Mouse (Mus musculus) midbrain, embryonic 13.5 days (tissue): ENCODE data around the gene Epo. TPM values are rescaled to one million over a fixed set of nuclear protein-coding genes. Genes with fewer than 3 reads are reported as not detected.

Source experiments
- ATAC-seq: fragments of 200-750 bp; cut with Nextera tagmentation; 2 replicates; pipeline ENCODE4 v1.8.0; 2017; ENCODE audit warnings: mild to moderate bottlenecking, moderate TSS enrichment, moderate library complexity
- H3K27ac ChIP-seq: fragments of 300-500 bp; sonication (generic); 2 replicates; pipeline ENCODE4 v1.5.1; 2015; ENCODE audit warnings: inconsistent platforms, mild to moderate bottlenecking, moderate library complexity
- H3K27me3 ChIP-seq: fragments of 300-500 bp; sonication (generic); 2 replicates; pipeline ENCODE4 v1.6.1; 2015; ENCODE audit warnings: mild to moderate bottlenecking, inconsistent platforms
- H3K36me3 ChIP-seq: fragments of 300-500 bp; sonication (generic); 2 replicates; pipeline ENCODE4 v1.6.1; 2015; ENCODE audit warnings: mild to moderate bottlenecking, inconsistent platforms
- H3K4me1 ChIP-seq: fragments of 300-500 bp; sonication (generic); replicated peaks from 2 replicates; pipeline ENCODE4 v1.6.1; 2015; ENCODE audit warnings: inconsistent platforms
- H3K4me2 ChIP-seq: fragments of 300-500 bp; sonication (generic); replicated peaks from 2 replicates; pipeline ENCODE4 v1.6.1; 2015; ENCODE audit warnings: moderate library complexity, mild to moderate bottlenecking, inconsistent platforms
- H3K4me3 ChIP-seq: fragments of 300-500 bp; sonication (generic); replicated peaks from 2 replicates; pipeline ENCODE4 v1.5.1; 2015; ENCODE audit warnings: mild to moderate bottlenecking, inconsistent platforms
- H3K9ac ChIP-seq: fragments of 300-500 bp; sonication (generic); replicated peaks from 2 replicates; pipeline ENCODE4 v1.6.1; 2015; ENCODE audit warnings: mild to moderate bottlenecking, inconsistent platforms
- H3K9me3 ChIP-seq: fragments of 300-500 bp; sonication (generic); 2 replicates; pipeline ENCODE4 v1.6.1; 2016; ENCODE audit warnings: mild to moderate bottlenecking, inconsistent platforms
- WGBS: fragments of 180-500 bp; shearing (Covaris S2); methylation state at CpG from one replicate; pipeline ENCODE4 v1.1.7; 2015; 5-methylcytosine and 5-hydroxymethylcytosine counted together
- polyA plus RNA-seq: library from polyadenylated mRNA; unstranded; fragments of >200 nt; fragmentation: Nextera tagmentation; extraction: Ambion mirVana; gene quantifications from 2 replicates; pipeline ENCODE4 v1.2.1, GENCODE M21; 2015

Epo gene
- polyA plus RNA-seq, 1 experiment from 2014 or later = not detected

DNA sequence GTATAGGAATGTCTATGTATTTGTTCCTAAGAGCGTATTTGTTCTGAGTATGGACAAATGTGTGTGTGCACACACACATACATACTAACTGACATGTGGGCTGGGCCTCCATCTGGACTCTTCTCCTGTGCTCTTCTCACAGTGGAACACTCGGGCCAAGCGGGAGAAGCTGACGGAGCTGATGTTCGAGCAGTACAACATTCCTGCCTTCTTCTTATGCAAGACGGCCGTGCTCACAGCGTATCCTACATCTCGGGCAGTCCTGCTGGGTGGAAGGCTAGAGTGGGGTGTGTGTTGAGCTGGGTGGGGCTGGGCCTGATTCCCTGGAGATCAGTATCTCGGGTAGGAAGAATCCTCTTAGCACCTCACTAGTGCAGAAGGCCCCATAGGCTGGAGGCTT, 29.9 kb upstream of the Epo start:
- Histone ChIP-seq H3K9me3 (no peaks in the 10 kb centered on the region), H3K4me2 (no peak overlapping the region), H3K27me3 (0 out of 2 replicates have a peak, but pooled peaks cover 4% of the 10 kb centered on the region), H3K36me3 (peaks cover 44% of the 10 kb centered on the region), H3K4me1 (no peaks in the 10 kb centered on the region), H3K9ac (no peak overlapping the region), H3K4me3 (no peak overlapping the region), H3K27ac (no peak overlapping the region)
- 76% methylated on average over 10 of the region's 10 CpGs for WGBS
- ATAC-seq = no peak

DNA sequence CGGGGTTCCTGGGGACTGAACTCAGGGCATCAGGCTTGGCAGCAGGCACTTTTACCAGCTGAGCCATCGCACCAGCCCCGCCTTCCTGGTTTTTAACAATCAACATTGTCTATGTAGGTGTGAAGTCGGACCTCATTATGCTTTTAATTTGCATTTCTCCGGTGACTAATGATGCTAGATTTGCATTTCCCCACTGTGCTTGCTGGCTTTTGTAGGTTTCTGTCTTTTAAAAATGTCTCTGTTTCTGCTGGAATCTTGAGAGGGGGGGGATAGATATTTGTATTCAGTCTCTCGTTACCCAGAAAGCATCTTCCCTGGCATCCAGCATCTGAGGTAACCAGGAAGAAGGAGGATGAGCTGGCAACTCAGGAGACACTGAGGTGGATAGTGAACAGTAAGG, 28.5 kb upstream of the Epo start:
- no peak for ATAC-seq
- Histone ChIP-seq H3K27me3 (0 out of 2 replicates have a peak, but pooled peaks cover 4% of the 10 kb centered on the region), H3K4me1 (no peaks in the 10 kb centered on the region), H3K9ac (no peak overlapping the region), H3K9me3 (no peaks in the 10 kb centered on the region), H3K4me3 (no peak overlapping the region), H3K4me2 (no peak overlapping the region), H3K27ac (no peak overlapping the region), H3K36me3 (peaks cover 32% of the 10 kb centered on the region)
- 78% methylated on average over 6 of the region's 6 CpGs for WGBS

DNA sequence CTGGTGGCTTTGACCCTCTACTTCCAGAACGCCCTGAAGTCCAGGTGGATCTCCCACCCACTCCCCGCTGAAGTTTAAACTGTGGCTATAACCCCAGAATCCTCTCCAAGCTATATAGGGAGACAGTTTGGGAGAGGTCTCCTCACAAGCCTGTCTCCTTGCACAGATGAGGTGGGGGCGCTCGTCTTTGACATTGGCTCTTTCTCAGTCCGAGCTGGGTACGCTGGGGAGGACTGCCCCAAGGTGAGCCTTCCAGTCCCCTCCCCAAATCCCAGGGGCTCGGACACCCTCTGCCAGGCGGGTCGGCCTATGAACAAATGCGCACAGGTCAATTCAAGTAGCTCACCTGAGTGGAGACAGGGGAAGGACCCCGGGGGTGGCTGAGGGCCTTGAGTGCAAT, 20.9 kb upstream of the Epo start:
- Histone ChIP-seq H3K4me2 (peak overlapping the region; percentile 74), H3K36me3 (no peaks in the 10 kb centered on the region), H3K9ac (peak overlapping the region; percentile 87), H3K9me3 (no peaks in the 10 kb centered on the region), H3K27ac (peak overlapping the region; percentile 79), H3K27me3 (no peaks in the 10 kb centered on the region), H3K4me3 (peak overlapping the region; percentile 71), H3K4me1 (peaks cover 13% of the 10 kb centered on the region)
- peak; percentile 60 for ATAC-seq
- 53% methylated on average over 11 of the region's 11 CpGs for WGBS

DNA sequence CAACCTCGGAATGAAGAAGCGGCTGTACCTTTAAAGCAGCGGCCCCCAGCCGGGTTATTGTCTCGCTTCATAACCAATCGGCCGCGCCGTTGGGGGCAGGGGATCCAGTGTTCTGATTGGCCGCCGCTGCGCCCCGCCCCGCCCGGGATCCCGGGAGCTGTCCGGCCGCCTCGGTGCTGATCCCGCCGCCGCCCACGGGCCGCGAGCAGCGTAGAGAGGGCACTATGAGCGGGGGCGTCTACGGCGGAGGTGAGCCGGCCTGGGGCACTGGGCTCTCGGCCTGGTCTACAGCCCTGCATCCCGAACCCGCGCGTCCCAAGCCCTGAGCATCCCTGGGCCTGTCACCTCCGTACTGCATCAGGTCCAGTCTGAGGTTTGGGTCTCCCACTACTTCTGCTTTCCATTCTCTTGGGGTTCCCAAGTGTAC, 20.4 kb upstream of the Epo start, which contains the start of gene Actl6b:
Gene Actl6b (plus strand): TSS at position 107 of the 427 bp plus-strand sequence.
- Histone ChIP-seq H3K4me2 (peak within 1 kb of the TSS; percentile 74), H3K9me3 (no peaks in the 10 kb centered on the region), H3K27ac (peak within 1 kb of the TSS; percentile 79), H3K27me3 (no peaks in the 10 kb centered on the region), H3K9ac (peak within 1 kb of the TSS; percentile 87), H3K4me1 (peaks cover 13% of the 10 kb centered on the region), H3K36me3 (no peaks in the 10 kb centered on the region), H3K4me3 (peak within 1 kb of the TSS; percentile 71)
- peak; percentile 95 for ATAC-seq
- 1% methylated on average over 24 of the region's 37 CpGs for WGBS

DNA sequence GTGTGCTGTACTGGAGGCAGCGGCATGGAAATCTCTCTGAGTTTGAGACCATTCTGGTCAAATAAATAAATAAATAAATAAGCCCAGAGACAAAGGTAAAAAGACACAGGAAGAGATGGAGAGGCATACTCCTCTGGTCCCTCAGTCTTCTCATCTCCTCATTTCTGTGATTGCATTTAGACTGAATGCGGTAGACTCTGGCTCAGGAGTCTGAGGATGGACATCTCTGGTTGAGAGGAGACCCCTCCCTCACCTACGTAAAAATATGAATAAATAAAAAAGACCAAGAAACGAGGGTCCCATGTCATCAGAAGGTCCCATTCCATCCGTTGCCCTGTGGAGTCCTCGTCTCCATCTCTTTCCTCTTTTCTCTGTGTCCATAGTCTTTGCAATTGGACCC, 20.0 kb upstream of the Epo start:
- WGBS = 24% methylated on average over 6 of the region's 6 CpGs

DNA sequence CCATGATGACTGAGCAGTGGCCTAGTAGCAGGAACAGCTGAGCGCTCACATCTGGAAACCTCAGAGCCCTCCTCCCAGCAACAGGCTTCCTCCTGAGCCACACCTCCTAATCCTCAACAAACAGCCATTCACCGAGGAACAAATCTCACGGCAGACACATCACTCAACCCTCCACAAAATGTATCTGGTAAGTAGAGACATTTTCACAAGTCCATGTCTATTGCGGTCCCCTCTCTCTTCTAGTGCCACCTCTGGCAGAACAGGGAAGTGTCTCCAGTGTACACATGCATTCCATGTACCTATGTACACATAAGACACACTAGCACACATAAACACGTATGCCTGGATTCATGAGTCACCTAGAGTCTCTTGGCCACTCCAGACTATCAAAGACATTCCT, 18.1 kb upstream of the Epo start:
- Histone ChIP-seq H3K36me3 (no peaks in the 10 kb centered on the region), H3K4me1 (peaks cover 13% of the 10 kb centered on the region), H3K9me3 (no peaks in the 10 kb centered on the region), H3K4me3 (no peak overlapping the region), H3K4me2 (no peak overlapping the region), H3K27ac (no peak overlapping the region), H3K9ac (no peak overlapping the region), H3K27me3 (no peaks in the 10 kb centered on the region)
- WGBS = 70% methylated on average over 5 of the region's 5 CpGs
- ATAC-seq = no peak

More for the DNA sequence above, 20.0 kb upstream of the Epo start:
- H3K9me3 ChIP-seq = no peaks in the 10 kb centered on the region
- peak overlapping the region; percentile 87 for H3K9ac ChIP-seq
- peak; percentile 57; the same call in 1 of the 2 replicates for ATAC-seq
- peak overlapping the region; percentile 71 for H3K4me3 ChIP-seq
- no peaks in the 10 kb centered on the region for H3K27me3 ChIP-seq
- peak overlapping the region; percentile 79 for H3K27ac ChIP-seq
- H3K36me3 ChIP-seq = no peaks in the 10 kb centered on the region
- peak overlapping the region; percentile 74 for H3K4me2 ChIP-seq
- H3K4me1 ChIP-seq = peaks cover 13% of the 10 kb centered on the region

DNA sequence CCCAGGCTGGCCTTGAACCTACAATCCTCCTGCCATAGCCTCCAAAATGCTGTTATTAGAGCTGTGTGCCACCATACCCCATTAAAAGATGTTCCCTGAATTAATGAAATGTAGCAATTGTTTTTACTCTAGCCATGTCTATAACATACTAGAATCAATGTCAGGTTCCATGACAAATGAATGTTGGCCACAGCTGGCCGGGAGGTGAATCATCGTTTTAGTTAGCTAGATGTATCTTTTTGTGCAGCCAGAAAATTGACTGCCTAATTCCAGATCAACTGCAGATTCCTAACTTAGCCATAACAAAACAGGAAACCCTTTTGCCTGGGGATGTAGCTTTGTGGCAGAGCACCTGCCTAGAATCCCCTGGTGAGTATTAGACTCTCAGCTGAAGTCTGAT, 16.8 kb upstream of the Epo start:
- Histone ChIP-seq H3K27me3 (no peaks in the 10 kb centered on the region), H3K4me3 (no peak overlapping the region), H3K36me3 (no peaks in the 10 kb centered on the region), H3K4me1 (peaks cover 11% of the 10 kb centered on the region), H3K4me2 (no peak overlapping the region), H3K9me3 (no peaks in the 10 kb centered on the region), H3K9ac (no peak overlapping the region), H3K27ac (no peak overlapping the region)
- no peak for ATAC-seq
- 88% methylated on average over 2 of the region's 2 CpGs for WGBS

DNA sequence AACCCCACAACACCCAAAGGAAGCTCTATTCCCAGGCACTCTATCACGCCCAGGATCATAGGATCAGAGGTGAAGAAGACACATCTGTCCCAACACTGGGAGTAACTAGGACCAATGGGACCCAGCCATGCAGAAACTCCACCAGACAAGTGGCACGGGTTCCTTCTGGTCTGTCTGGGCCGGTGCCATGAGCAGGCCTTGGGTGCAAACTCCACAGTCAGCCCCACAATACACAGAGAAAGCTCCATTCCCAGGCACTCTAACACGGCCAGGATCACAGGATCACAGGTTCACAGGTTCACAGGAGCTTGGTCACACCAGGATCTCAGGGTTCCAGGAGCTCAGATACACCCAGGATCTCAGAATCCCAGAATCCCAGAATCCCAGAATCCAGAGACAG, 12.6 kb upstream of the Epo start:
- no peak for ATAC-seq
- H3K4me3 ChIP-seq = no peak overlapping the region
- WGBS = 71% methylated on average over 4 of the region's 4 CpGs

DNA sequence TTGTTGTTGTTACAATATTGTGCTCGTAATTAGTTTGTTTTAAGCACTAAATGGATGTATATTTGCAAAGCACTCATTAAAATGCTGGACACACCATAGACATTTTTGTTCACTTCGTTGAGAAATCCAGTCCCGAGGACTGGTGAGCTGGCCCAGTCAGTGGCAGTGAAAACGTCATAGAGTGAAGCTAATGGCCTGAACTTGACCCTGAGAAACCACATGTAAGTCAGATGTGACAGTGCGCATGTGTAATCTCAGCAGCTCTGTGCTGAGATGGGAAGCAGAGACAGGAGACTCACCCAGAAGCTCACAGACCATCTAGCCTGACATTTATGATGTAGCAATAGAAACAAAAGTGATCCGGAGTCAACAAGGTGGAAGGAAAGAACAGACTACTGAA, 11.9 kb upstream of the Epo start:
- 71% methylated on average over 6 of the region's 6 CpGs for WGBS
- no peak overlapping the region for H3K9ac ChIP-seq
- H3K9me3 ChIP-seq = no peaks in the 10 kb centered on the region
- no peaks in the 10 kb centered on the region for H3K27me3 ChIP-seq
- no peak for ATAC-seq
- H3K4me1 ChIP-seq = no peaks in the 10 kb centered on the region
- H3K4me3 ChIP-seq = no peak overlapping the region
- no peaks in the 10 kb centered on the region for H3K36me3 ChIP-seq
- H3K27ac ChIP-seq = no peak overlapping the region
- no peak overlapping the region for H3K4me2 ChIP-seq

More for the DNA sequence above, 12.6 kb upstream of the Epo start:
- H3K9me3 ChIP-seq = no peaks in the 10 kb centered on the region
- no peaks in the 10 kb centered on the region for H3K36me3 ChIP-seq
- no peaks in the 10 kb centered on the region for H3K27me3 ChIP-seq
- H3K27ac ChIP-seq = no peak overlapping the region
- no peaks in the 10 kb centered on the region for H3K4me1 ChIP-seq
- H3K9ac ChIP-seq = no peak overlapping the region
- no peak overlapping the region for H3K4me2 ChIP-seq

DNA sequence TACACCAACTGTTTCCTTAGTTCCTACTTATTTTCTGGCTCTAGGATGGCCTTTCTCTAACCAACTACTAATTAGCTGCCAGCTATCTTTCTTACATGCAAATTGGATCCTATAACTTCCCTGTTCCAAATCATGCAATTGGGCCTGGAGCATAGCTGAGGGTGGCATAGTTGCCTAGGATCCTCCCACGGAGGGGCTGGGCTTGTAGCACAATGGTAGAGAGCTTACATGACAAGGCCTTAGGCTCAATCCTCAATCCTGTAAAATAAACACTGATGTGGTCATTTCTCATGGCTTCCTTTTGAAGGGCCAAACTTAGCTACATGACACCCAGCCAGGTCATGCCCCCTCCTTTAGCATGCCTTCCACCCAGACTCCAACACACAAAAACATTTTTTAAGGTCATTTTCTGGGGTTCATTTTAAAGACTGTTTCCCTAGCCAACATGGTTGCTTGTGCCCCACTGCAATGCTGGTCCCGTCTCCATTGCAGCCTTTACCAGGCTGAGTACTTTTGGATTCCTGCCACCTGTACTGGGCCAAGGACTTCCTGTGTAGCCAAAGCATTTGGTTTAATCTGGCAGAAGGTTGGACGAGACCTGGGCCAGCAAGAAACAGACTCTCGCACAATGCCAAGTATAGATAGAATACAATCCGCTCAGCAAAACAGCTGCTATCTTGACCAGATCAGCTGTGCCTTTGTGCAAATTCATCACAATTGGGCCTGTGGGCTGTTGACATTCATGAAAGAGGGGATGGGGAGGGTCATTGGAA, 8.9 kb upstream of the Epo start:
- Histone ChIP-seq H3K27ac (no peak overlapping the region), H3K27me3 (no peaks in the 10 kb centered on the region), H3K9ac (no peak overlapping the region), H3K4me1 (peaks cover 7% of the 10 kb centered on the region; the same call in 1 of the 2 replicates), H3K4me3 (no peak overlapping the region), H3K9me3 (no peaks in the 10 kb centered on the region), H3K4me2 (no peak overlapping the region), H3K36me3 (no peaks in the 10 kb centered on the region)
- 72% methylated on average over 5 of the region's 5 CpGs for WGBS
- no peak for ATAC-seq

DNA sequence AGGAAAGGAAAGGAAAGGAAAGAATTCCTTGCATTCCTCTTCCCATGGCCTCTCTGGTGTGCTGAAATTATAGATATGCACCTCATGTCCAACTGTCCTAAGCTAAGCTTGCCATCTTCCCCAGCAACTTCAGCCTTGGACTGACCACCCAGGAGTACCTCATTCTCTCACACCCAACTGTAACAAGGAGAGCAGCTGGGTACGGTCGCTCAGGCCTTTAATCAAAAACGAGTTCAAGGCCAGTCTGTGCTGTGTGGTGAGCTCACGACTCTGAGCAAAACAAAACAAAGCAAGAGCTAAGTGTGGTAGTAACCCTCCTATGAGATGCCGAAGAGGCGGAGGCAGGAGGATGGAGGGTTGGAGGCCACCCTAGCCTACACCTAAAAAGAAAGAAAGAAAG, 7.9 kb upstream of the Epo start:
- no peak overlapping the region for H3K27ac ChIP-seq
- H3K4me1 ChIP-seq = peaks cover 7% of the 10 kb centered on the region; the same call in 1 of the 2 replicates
- H3K4me2 ChIP-seq = no peak overlapping the region
- no peaks in the 10 kb centered on the region for H3K9me3 ChIP-seq
- H3K9ac ChIP-seq = no peak overlapping the region
- ATAC-seq = no peak
- H3K36me3 ChIP-seq = no peaks in the 10 kb centered on the region
- peaks cover 2% of the 10 kb centered on the region; the same call in 1 of the 2 replicates for H3K27me3 ChIP-seq
- H3K4me3 ChIP-seq = no peak overlapping the region
- 75% methylated on average over 6 of the region's 6 CpGs for WGBS

DNA sequence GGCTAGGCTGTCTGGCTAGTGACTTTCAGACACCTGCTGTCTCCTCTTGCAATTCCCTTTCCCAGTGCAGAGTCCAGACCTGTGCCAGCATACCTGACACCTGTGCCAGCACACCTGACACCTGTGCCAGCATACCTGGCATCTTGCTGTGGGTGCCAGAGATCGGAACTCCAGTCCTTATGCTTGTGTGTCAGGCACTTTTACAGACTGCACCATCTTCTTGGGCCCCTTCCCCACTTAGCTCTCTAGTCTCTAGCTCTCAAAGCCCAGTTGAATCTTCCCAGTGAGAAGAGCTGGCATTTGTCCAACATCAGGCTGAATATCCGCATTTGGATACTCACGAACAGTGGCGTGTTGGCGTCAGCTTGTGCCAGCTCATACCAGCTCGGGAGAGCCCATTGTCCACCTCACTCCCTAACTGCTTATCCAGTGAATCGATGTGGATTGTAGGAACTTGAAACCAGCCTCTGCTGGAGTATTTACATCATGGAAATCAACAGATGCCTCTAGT, 6.3 kb upstream of the Epo start:
- H3K9me3 ChIP-seq = no peaks in the 10 kb centered on the region
- WGBS = 62% methylated on average over 7 of the region's 7 CpGs
- no peak overlapping the region for H3K27ac ChIP-seq
- H3K9ac ChIP-seq = no peak overlapping the region
- H3K4me2 ChIP-seq = 0 out of 2 replicates have a peak overlapping the region, but pooled peaks have one; percentile 6
- no peaks in the 10 kb centered on the region for H3K36me3 ChIP-seq
- H3K27me3 ChIP-seq = peaks cover 3% of the 10 kb centered on the region; the same call in 1 of the 2 replicates
- peaks cover 7% of the 10 kb centered on the region; the same call in 1 of the 2 replicates for H3K4me1 ChIP-seq
- no peak for ATAC-seq
- H3K4me3 ChIP-seq = no peak overlapping the region
